Mouse (Mus musculus): ENCODE measurements around the gene Smok2b. TPM values are rescaled to one million over a fixed set of nuclear protein-coding genes. Genes with fewer than 3 reads are reported as not detected.
"Not testable (repeated sequence)": the region's sequence is repeated elsewhere in the genome, so short reads cannot be mapped to it uniquely, and the experiment has no call there.

The Smok2b gene
- total RNA-seq, 2 experiments from 2014 or later = not detected

GRCm38 (mm10) chr17:13206491-13206890 lies 23.6 kb upstream of the Smok2b start:
- no peak for DNase-seq (ENCODE audit: extremely low spot score in 1 of 2, low spot score in 2 of 2)
- Histone ChIP-seq H3K4me3 (no peak overlapping the region), H3K27ac (no peak overlapping the region)
- TF ChIP-seq CTCF (IDR thresholded peaks at IDR 0.05) = no peak
- intact Hi-C loops (cut with DNase I) = no loop called here

GRCm38 (mm10) chr17:13208460-13208859 lies 21.6 kb upstream of the Smok2b start:
- DNase-seq (ENCODE audit: extremely low spot score in 1 of 2, low spot score in 2 of 2); H3K4me3 ChIP-seq; intact Hi-C loops (cut with DNase I); H3K27ac ChIP-seq: not testable (repeated sequence)

- H3K4me3 ChIP-seq = no peak overlapping the region
- no peak for DNase-seq (ENCODE audit: extremely low spot score in 1 of 2, low spot score in 2 of 2)
- intact Hi-C loops (cut with DNase I) = no loop called here
- no peak overlapping the region for H3K27ac ChIP-seq
- TF ChIP-seq CTCF (IDR thresholded peaks at IDR 0.05) = no peak
Measured at GRCm38 (mm10) chr17:13212136-13212850, 17.8 kb upstream of the Smok2b start.

- intact Hi-C loops (cut with DNase I) = no loop called here
- H3K4me3 ChIP-seq = no peak overlapping the region
- DNase-seq (ENCODE audit: extremely low spot score in 1 of 2, low spot score in 2 of 2) = no peak
- H3K27ac ChIP-seq = no peak overlapping the region
- TF ChIP-seq CTCF (IDR thresholded peaks at IDR 0.05) = no peak
Measured at GRCm38 (mm10) chr17:13214169-13214568, 15.9 kb upstream of the Smok2b start.

GRCm38 (mm10) chr17:13215595-13215994 lies 14.5 kb upstream of the Smok2b start:
- Histone ChIP-seq H3K27ac (no peak overlapping the region), H3K4me3 (no peak overlapping the region)
- TF ChIP-seq CTCF (IDR thresholded peaks at IDR 0.05) = peak; percentile 38; the same call in 1 of the 2 replicates
- no peak for DNase-seq (ENCODE audit: extremely low spot score in 1 of 2, low spot score in 2 of 2)
- intact Hi-C loops (cut with DNase I) = no loop called here

- H3K27ac ChIP-seq = no peak within 1 kb of the TSS
- no peak for DNase-seq (ENCODE audit: extremely low spot score in 1 of 2, low spot score in 2 of 2)
- no peak within 1 kb of the TSS for H3K4me3 ChIP-seq
- intact Hi-C loops (cut with DNase I) = no loop called here
- TF ChIP-seq CTCF (IDR thresholded peaks at IDR 0.05) = no peak
Measured at GRCm38 (mm10) chr17:13220888-13221287, 9.2 kb upstream of the Smok2b start, which contains the start of gene Smok2a. TSS of gene Smok2a (plus strand) at chr17:13221188.

GRCm38 (mm10) chr17:13221921-13222320 lies 8.1 kb upstream of the Smok2b start:
- H3K27ac ChIP-seq; DNase-seq (ENCODE audit: extremely low spot score in 1 of 2, low spot score in 2 of 2); intact Hi-C loops (cut with DNase I); H3K4me3 ChIP-seq: not testable (repeated sequence)

GRCm38 (mm10) chr17:13239461-13239860 lies 9.4 kb downstream of the Smok2b start:
- DNase-seq (ENCODE audit: extremely low spot score in 1 of 2, low spot score in 2 of 2); H3K27ac ChIP-seq; intact Hi-C loops (cut with DNase I); H3K4me3 ChIP-seq: not testable (repeated sequence)

GRCm38 (mm10) chr17:13240807-13241727 lies 11.0 kb downstream of the Smok2b start:
- not testable (repeated sequence) for DNase-seq (ENCODE audit: extremely low spot score in 1 of 2, low spot score in 2 of 2)

GRCm38 (mm10) chr17:13254786-13255185 lies 24.7 kb downstream of the Smok2b start:
- H3K27ac ChIP-seq; DNase-seq (ENCODE audit: extremely low spot score in 1 of 2, low spot score in 2 of 2); H3K4me3 ChIP-seq; intact Hi-C loops (cut with DNase I): not testable (repeated sequence)

More at GRCm38 (mm10) chr17:13240807-13241727, 11.0 kb downstream of the Smok2b start:
- H3K4me3 ChIP-seq; H3K27ac ChIP-seq; intact Hi-C loops (cut with DNase I): not testable (repeated sequence)

Other genes starting within 250 kb of the Smok2b start
- gene Wtap, start 236.1 kb upstream of the Smok2b start, total RNA-seq (2021) = 10 to 100 TPM; 52.7 to 54.2 TPM
- 100 to 1,000 TPM; 267 to 273 TPM for gene Sod2, start 223.4 kb upstream of the Smok2b start, total RNA-seq (2021)
- gene Gpr31b, start 178.0 kb upstream of the Smok2b start, total RNA-seq (2021) = not detected
- gene Tcp10b, start 169.2 kb upstream of the Smok2b start, total RNA-seq (2021) = 1 to 10 TPM in 1 of 2 experiments, under 1 TPM in 1; 0.61 to 1.4 TPM
- under 1 TPM in 1 of 2 experiments, not detected in 1; 0.16 TPM for gene Unc93a, start 98.4 kb upstream of the Smok2b start, total RNA-seq (2021)
- not detected for gene Smok2a, start 9.1 kb upstream of the Smok2b start, total RNA-seq (2021)
- not detected for gene Tcp10c, start 124.3 kb downstream of the Smok2b start, total RNA-seq (2021)

Data from left cerebral cortex, adult 2 months (tissue).